Mouse (Mus musculus) naive thymus-derived CD4-positive, alpha-beta T cell, adult 5 months (primary cell): ENCODE results near the gene Zfp991. TPM values are rescaled to one million over a fixed set of nuclear protein-coding genes. Genes with fewer than 3 reads are reported as not detected.

ENCODE experiments used
- polyA plus RNA-seq: library from polyadenylated mRNA; unstranded; fragments of 100-300 nt; shearing (Covaris generic); gene quantifications from one replicate; pipeline ENCODE4 v1.2.1, GENCODE M21; 2017

Gene Zfp991
- 2.2 TPM for polyA plus RNA-seq

DNA sequence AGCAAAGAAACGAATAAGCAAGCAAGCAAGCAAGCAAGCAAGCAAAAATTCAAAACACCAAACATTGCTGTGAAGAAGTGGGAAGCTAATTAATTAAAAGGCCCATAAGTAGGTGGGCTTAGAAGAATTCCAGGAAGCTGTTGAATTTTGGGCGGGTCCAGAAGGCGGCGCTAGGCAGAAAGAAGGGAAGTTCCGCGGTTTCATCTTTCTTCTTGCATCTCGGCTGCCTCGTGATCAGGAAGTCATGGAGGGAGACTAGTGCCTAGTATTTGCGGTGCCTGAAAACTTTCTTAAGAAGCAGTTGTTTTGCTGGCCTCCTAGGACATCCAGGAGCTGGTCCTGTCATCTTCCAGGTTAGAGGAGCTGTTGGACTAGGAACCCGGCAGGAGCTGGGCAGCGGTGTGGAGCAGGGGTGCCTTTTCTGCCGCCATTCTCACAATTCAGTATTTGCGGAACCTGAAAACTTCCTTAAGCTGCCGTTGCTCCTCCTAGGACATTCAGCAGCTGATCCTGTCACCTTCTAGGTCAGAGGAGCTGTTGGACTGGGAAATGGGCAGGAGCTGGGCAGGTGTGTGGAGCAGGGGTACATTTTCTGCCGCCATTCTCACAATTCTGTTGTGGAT, at the start of gene Zfp991:
Gene Zfp991, plus strand, starts transcription at position 202 of the 623 bp plus-strand sequence.

Other genes with a start within 250 kb of the Zfp991 start
- not detected for gene Gm21411, start 222.4 kb upstream of the Zfp991 start, polyA plus RNA-seq
- gene Zfp989, start 160.1 kb upstream of the Zfp991 start, polyA plus RNA-seq, result 1.3 TPM
- gene Rex2, start 110.2 kb upstream of the Zfp991 start, polyA plus RNA-seq, result not detected
- gene Zfp988, start 173.6 kb downstream of the Zfp991 start, polyA plus RNA-seq, result 0.44 TPM
- not detected for gene Zfp978, start 229.3 kb downstream of the Zfp991 start, polyA plus RNA-seq